ENCODE assay signal across 9 mouse cellular contexts in genomic region chr11:101695906-101696661, GRCm38 (mm10). TPM values are rescaled to one million over a fixed set of nuclear protein-coding genes. Genes with fewer than 3 reads are reported as not detected.
DNase-seq lines count a peak whose midpoint lies in the region; ATAC-seq and TF ChIP-seq lines count a peak whose summit lies in the region.
"Had no signal": no experiment of that assay in that cellular context is flagged by ENCODE, and none has a peak within 500 bp of the region (broad histone marks: within the 10 kb centered on the region; RNA-seq: fewer than 3 reads in every experiment).

No protein-coding gene starts in this region.

- peak overlapping the region; percentile 3; the same call in 1 of the 2 replicates for H3K4me3 ChIP-seq in ES-Bruce4 (ENCODE audit: low read depth, low read length)
- peak overlapping the region; percentile 24 for H3K4me3 ChIP-seq in forebrain, embryonic 13.5 days
- H3K4me3 ChIP-seq: myocyte had no signal

- no peak for TF ChIP-seq POLR2A in ES-Bruce4 (IDR thresholded peaks at IDR 0.05; ENCODE audit: insufficient read depth, low read length)

- peak; percentile 12 for DNase-seq in cerebellum, adult 8-10 months
- no peak for DNase-seq in cerebellum, adult 11 months
- DNase-seq in kidney, postnatal 4 days: peak; percentile 49 to 67
- peak; percentile 58 for DNase-seq in lung, postnatal 10 days
- DNase-seq in right cerebral cortex, postnatal 14 days: peak; percentile 26
- DNase-seq in adrenal gland, postnatal 36 days: no peak

- peak; percentile 95 for TF ChIP-seq EP300 in ES-Bruce4 (IDR thresholded peaks at IDR 0.05; ENCODE audit: insufficient read depth, low read depth, low read length)

- peak; percentile 92 for ATAC-seq in forebrain, embryonic 13.5 days

- H3K36me3 ChIP-seq in ES-Bruce4 (ENCODE audit: control insufficient read depth, insufficient read depth, low read length, poor library complexity, severe bottlenecking): no peaks in the 10 kb centered on the region
- H3K36me3 ChIP-seq in forebrain, embryonic 13.5 days (ENCODE audit: poor library complexity, severe bottlenecking): no peaks in the 10 kb centered on the region

- H3K9ac ChIP-seq in ES-Bruce4 (ENCODE audit: low read depth, poor library complexity, severe bottlenecking): peak overlapping the region; percentile 51
- H3K9ac ChIP-seq in forebrain, embryonic 13.5 days: peak overlapping the region; percentile 56

- H3K4me2 ChIP-seq in forebrain, embryonic 13.5 days: peak overlapping the region; percentile 54

- H3K4me1 ChIP-seq in ES-Bruce4 (ENCODE audit: control insufficient read depth, insufficient read depth, low read length): peaks cover 8% of the 10 kb centered on the region
- H3K4me1 ChIP-seq in forebrain, embryonic 13.5 days: peaks cover 45% of the 10 kb centered on the region

- no peak for TF ChIP-seq CTCF in ES-Bruce4 (IDR thresholded peaks at IDR 0.05; ENCODE audit: low read depth, low read length)

- H3K27me3 ChIP-seq in ES-Bruce4 (ENCODE audit: control insufficient read depth, insufficient read depth, low read length, poor library complexity, severe bottlenecking): no peaks in the 10 kb centered on the region
- H3K27me3 ChIP-seq in forebrain, embryonic 13.5 days: no peaks in the 10 kb centered on the region

- under 1% methylated on average over 20 of the region's 20 CpGs for WGBS in forebrain, embryonic 13.5 days

- H3K27ac ChIP-seq in ES-Bruce4 (ENCODE audit: insufficient read depth, low read length): peak overlapping the region; percentile 94
- H3K27ac ChIP-seq in forebrain, embryonic 13.5 days: peak overlapping the region; percentile 98

- peaks cover 4% of the 10 kb centered on the region; the same call in 1 of the 2 replicates for H3K9me3 ChIP-seq in ES-Bruce4 (replicated peaks; ENCODE audit: control insufficient read depth, insufficient read depth, low read length, poor library complexity, severe bottlenecking)
- H3K9me3 ChIP-seq in forebrain, embryonic 13.5 days (replicated peaks): no peaks in the 10 kb centered on the region

RNA-seq across cellular contexts. Expression of gene Arl4d, which starts 30.7 kb away (rescaled TPM):
- 5.1 and 5.3 TPM in 2 replicates for polyA plus RNA-seq in ES-Bruce4 (2011; ENCODE audit: insufficient read depth, insufficient read length, low read depth, missing spikeins)
- polyA plus RNA-seq in forebrain, embryonic 13.5 days (2015; fragmentation: Nextera tagmentation; extraction: Ambion mirVana): 32.5 and 40.6 TPM in 2 replicates
- 10 to 100 TPM; 11.4 to 12.5 TPM for total RNA-seq in adrenal gland, postnatal 36 days (2021)

RNA-seq across cellular contexts. Expression of gene Dhx8, which starts 36.6 kb away (rescaled TPM):
- 37.6 and 38.9 TPM in 2 replicates for polyA plus RNA-seq in ES-Bruce4 (2011; ENCODE audit: insufficient read depth, insufficient read length, low read depth, missing spikeins)
- 39.2 and 44.8 TPM in 2 replicates for polyA plus RNA-seq in forebrain, embryonic 13.5 days (2015; fragmentation: Nextera tagmentation; extraction: Ambion mirVana)
- 10 to 100 TPM; 23.9 to 25.7 TPM for total RNA-seq in adrenal gland, postnatal 36 days (2021)

Comparison
In these comparisons a context has a peak if more than half of its experiments do, and no peak if none do; other contexts are left out.
1. DNase-seq: peak in cerebellum, adult 8-10 months (single experiment), kidney, postnatal 4 days (2 of 2), lung, postnatal 10 days (single experiment) and right cerebral cortex, postnatal 14 days (single experiment); none in cerebellum, adult 11 months (single experiment) and adrenal gland, postnatal 36 days (0 of 2).